In the genomic region with DNA sequence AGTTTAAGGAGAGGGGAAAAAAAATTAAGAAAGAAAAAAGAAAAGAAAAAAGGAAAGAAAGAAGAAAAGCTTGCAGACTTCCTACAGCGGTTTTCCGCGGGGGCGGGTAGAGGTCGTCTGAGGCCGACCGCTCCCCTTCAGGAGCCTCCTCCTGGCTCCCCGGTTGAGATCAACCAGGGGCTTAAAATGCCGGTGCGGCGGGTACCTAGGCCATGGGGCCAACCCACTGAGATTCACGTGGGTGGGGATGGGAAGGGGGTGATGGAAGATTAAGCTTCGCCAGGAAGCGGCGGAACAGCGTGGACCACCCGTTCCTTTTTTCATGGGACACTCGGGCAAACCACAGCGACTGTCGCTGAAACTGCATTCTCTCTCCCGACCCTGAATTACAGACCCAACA, we compare ENCODE assay signal across 9 mouse cellular contexts. TPM values are rescaled to one million over a fixed set of nuclear protein-coding genes. Genes with fewer than 3 reads are reported as not detected.
DNase-seq lines count a peak whose midpoint lies in the region; ATAC-seq and TF ChIP-seq lines count a peak whose summit lies in the region.
"Had no signal": no experiment of that assay in that cellular context is flagged by ENCODE, and none has a peak within 500 bp of the region (broad histone marks: within the 10 kb centered on the region; RNA-seq: fewer than 3 reads in every experiment).

No protein-coding gene starts in this region.

- under 1% methylated on average over 21 of the region's 21 CpGs for WGBS in forebrain, embryonic 10.5 days
- WGBS in limb, embryonic 13.5 days = 3% methylated on average over 21 of the region's 21 CpGs
- WGBS in stomach, postnatal 0 days = 16% methylated on average over 21 of the region's 21 CpGs

- no peak for ATAC-seq in limb, embryonic 13.5 days (ENCODE audit: low FRiP score, low read depth)
- no peak for ATAC-seq in stomach, postnatal 0 days (ENCODE audit: low FRiP score, low TSS enrichment)

- no peak overlapping the region for H3K27ac ChIP-seq in left cerebral cortex, adult 2 months
- H3K27ac ChIP-seq in forebrain, embryonic 10.5 days = peak overlapping the region; percentile 97
- H3K27ac ChIP-seq in limb, embryonic 13.5 days = no peak overlapping the region
- no peak overlapping the region; the same call in 1 of the 2 replicates for H3K27ac ChIP-seq in stomach, postnatal 0 days (replicated peaks)

- peak overlapping the region; percentile 82 for H3K4me2 ChIP-seq in limb, embryonic 13.5 days (replicated peaks)
- peak overlapping the region; percentile 90 for H3K4me2 ChIP-seq in stomach, postnatal 0 days (replicated peaks; ENCODE audit: low read depth)

- H3K4me3 ChIP-seq in left cerebral cortex, adult 2 months = peak overlapping the region; percentile 23
- peak overlapping the region; percentile 84 for H3K4me3 ChIP-seq in forebrain, embryonic 10.5 days
- peak overlapping the region; percentile 87 for H3K4me3 ChIP-seq in limb, embryonic 13.5 days
- peak overlapping the region; percentile 96 for H3K4me3 ChIP-seq in stomach, postnatal 0 days (ENCODE audit: low read depth, low read length)

- H3K9ac ChIP-seq in limb, embryonic 13.5 days = peak overlapping the region; percentile 96
- H3K9ac ChIP-seq in stomach, postnatal 0 days (ENCODE audit: low read length) = peak overlapping the region; percentile 92; the same call in 1 of the 2 replicates

- no peak for TF ChIP-seq CTCF in left cerebral cortex, adult 2 months (IDR thresholded peaks at IDR 0.05)
- no peak for TF ChIP-seq CTCF in stomach, postnatal 0 days (IDR thresholded peaks at IDR 0.05; ENCODE audit: low read depth)

- peaks cover 56% of the 10 kb centered on the region for H3K27me3 ChIP-seq in forebrain, embryonic 10.5 days (ENCODE audit: poor library complexity, severe bottlenecking)
- H3K27me3 ChIP-seq in limb, embryonic 13.5 days = 0 out of 2 replicates have a peak, but pooled peaks cover 5% of the 10 kb centered on the region
- no peaks in the 10 kb centered on the region for H3K27me3 ChIP-seq in stomach, postnatal 0 days (ENCODE audit: control insufficient read depth, insufficient read depth, low read length)

- no peak for DNase-seq in left cerebral cortex, adult 2 months (ENCODE audit: extremely low spot score in 1 of 2, low spot score in 2 of 2)
- no peak for DNase-seq in left cerebral cortex, postnatal 10 days (ENCODE audit: extremely low spot score in 1 of 2, low spot score in 2 of 2)
- DNase-seq in forebrain, embryonic 10.5 days (ENCODE audit: extremely low spot score, low spot score) = no peak
- no peak for DNase-seq in stomach, postnatal 0 days (ENCODE audit: low spot score)
- DNase-seq in left cerebral cortex, adult 11 months (ENCODE audit: low spot score) = no peak
- no peak for DNase-seq in cerebellum, adult 11 months
- no peak for DNase-seq in ovary, postnatal 14 days (ENCODE audit: low spot score)
- DNase-seq: kidney, postnatal 25 days had no signal

- intact Hi-C loops in left cerebral cortex, adult 2 months (cut with DNase I) = no loop called here
- intact Hi-C loops in left cerebral cortex, postnatal 10 days (cut with DNase I) = loop anchor here (5.0 kb wide), 2 partner anchors 120 to 175 kb away; no protein-coding TSS in a partner anchor

- no peak for TF ChIP-seq EP300 in stomach, postnatal 0 days (optimal IDR thresholded peaks at IDR 0.05)

- peaks cover 44% of the 10 kb centered on the region for H3K36me3 ChIP-seq in forebrain, embryonic 10.5 days (replicated peaks)
- H3K36me3 ChIP-seq in limb, embryonic 13.5 days = peaks cover 31% of the 10 kb centered on the region
- no peaks in the 10 kb centered on the region for H3K36me3 ChIP-seq in stomach, postnatal 0 days (ENCODE audit: control insufficient read depth, insufficient read depth, low read length)

- no peaks in the 10 kb centered on the region for H3K9me3 ChIP-seq in forebrain, embryonic 10.5 days
- H3K9me3 ChIP-seq in limb, embryonic 13.5 days = no peaks in the 10 kb centered on the region
- no peaks in the 10 kb centered on the region for H3K9me3 ChIP-seq in stomach, postnatal 0 days (ENCODE audit: control insufficient read depth, low read length)

- peaks cover 91% of the 10 kb centered on the region for H3K4me1 ChIP-seq in forebrain, embryonic 10.5 days
- peaks cover 69% of the 10 kb centered on the region for H3K4me1 ChIP-seq in limb, embryonic 13.5 days
- peaks cover 3% of the 10 kb centered on the region; the same call in 1 of the 2 replicates for H3K4me1 ChIP-seq in stomach, postnatal 0 days (replicated peaks; ENCODE audit: control insufficient read depth, insufficient read depth)

RNA-seq across cellular contexts. Expression of gene Foxp4, which starts 2.3 kb away (rescaled TPM):
- total RNA-seq in left cerebral cortex, adult 2 months (2021) = 10 to 100 TPM; 43.1 to 50.6 TPM
- total RNA-seq in left cerebral cortex, postnatal 10 days (2021) = 10 to 100 TPM; 52.3 to 53.9 TPM
- polyA plus RNA-seq in forebrain, embryonic 10.5 days (2016; fragmentation: Nextera tagmentation; extraction: Ambion mirVana) = 16.6 and 18.0 TPM in 2 replicates
- polyA plus RNA-seq in limb, embryonic 13.5 days (2015; fragmentation: Nextera tagmentation; extraction: Ambion mirVana) = 25.9 and 30.2 TPM in 2 replicates
- 14.6 and 17.9 TPM in 2 replicates for polyA plus RNA-seq in stomach, postnatal 0 days (2015; fragmentation: Nextera tagmentation; extraction: Ambion mirVana)

Comparison
In these comparisons a context has a peak if more than half of its experiments do, and no peak if none do; other contexts are left out.
1. H3K4me3 ChIP-seq: peak in every context shown above with its lines; median percentile 96 in stomach, postnatal 0 days; 87 in limb, embryonic 13.5 days; 84 in forebrain, embryonic 10.5 days; 23 in left cerebral cortex, adult 2 months.